Comparison of ENCODE assay signal across 7 mouse cellular contexts in the genomic region with DNA sequence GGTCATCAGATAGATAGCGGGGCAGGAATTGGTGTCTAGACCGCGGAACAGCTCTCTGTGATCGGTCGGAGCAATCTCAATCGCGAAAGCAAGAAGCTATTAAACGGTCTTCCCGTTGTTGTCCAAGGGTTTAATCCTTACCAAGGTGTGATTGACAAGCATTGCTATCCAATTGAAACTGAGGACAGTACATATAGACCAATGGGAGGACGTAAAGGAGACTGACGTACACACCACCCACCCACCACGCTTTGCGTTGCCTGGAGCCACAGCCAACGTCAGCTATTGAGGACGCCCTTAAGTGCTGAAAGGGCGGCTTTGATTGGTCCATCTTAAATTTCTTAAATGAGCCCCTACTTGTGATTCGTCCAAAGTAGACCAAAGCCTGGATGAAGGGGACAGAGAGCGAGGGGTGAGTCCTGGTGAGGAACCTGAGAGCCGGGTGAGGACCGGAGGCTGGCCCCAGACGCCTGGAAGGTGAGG. TPM values are rescaled to one million over a fixed set of nuclear protein-coding genes. Genes with fewer than 3 reads are reported as not detected.
DNase-seq lines count a peak whose midpoint lies in the region; ATAC-seq lines count a peak whose summit lies in the region.

Tmem218 (plus strand) TSS at position 295 of the 483 bp plus-strand sequence.

- peak; percentile 100 for ATAC-seq in intestine, embryonic 16.5 days
- ATAC-seq in midbrain, embryonic 11.5 days (ENCODE audit: low FRiP score): peak; percentile 100

- H3K36me3 ChIP-seq in intestine, embryonic 16.5 days (ENCODE audit: control insufficient read depth, insufficient read depth, low read length): no peaks in the 10 kb centered on the region
- no peaks in the 10 kb centered on the region for H3K36me3 ChIP-seq in midbrain, embryonic 11.5 days (ENCODE audit: control insufficient read depth, insufficient read depth, low read length)

- intact Hi-C loops in left cerebral cortex, postnatal 36 days (cut with DNase I): no loop called here

- peak; percentile 94 for DNase-seq in adrenal gland, adult 8-10 months
- DNase-seq in embryo, embryonic 9.5 days (ENCODE audit: extremely low spot score): peak; percentile 96
- DNase-seq in gastrocnemius, postnatal 4 days (ENCODE audit: low spot score in 2 of 2): peak; percentile 64 to 84
- DNase-seq in left cerebral cortex, postnatal 36 days (ENCODE audit: low spot score in 2 of 2): peak; percentile 86 to 91
- DNase-seq in midbrain, embryonic 11.5 days (ENCODE audit: low spot score, missing footprints): peak; percentile 100
- DNase-seq in skeletal muscle tissue, adult 2 months (ENCODE audit: low read depth, low spot score): peak; percentile 100

- H3K9ac ChIP-seq in intestine, embryonic 16.5 days (ENCODE audit: low read depth, low read length): peak within 1 kb of the TSS; percentile 76
- peak within 1 kb of the TSS; percentile 85 for H3K9ac ChIP-seq in midbrain, embryonic 11.5 days (ENCODE audit: low read length)

- H3K4me1 ChIP-seq in intestine, embryonic 16.5 days (ENCODE audit: control insufficient read depth, insufficient read depth, low read length): peaks cover 3% of the 10 kb centered on the region; the same call in 1 of the 2 replicates
- peaks cover 11% of the 10 kb centered on the region for H3K4me1 ChIP-seq in midbrain, embryonic 11.5 days (ENCODE audit: control insufficient read depth, insufficient read depth, low read length)

- peak within 1 kb of the TSS; percentile 61 for H3K4me2 ChIP-seq in intestine, embryonic 16.5 days (ENCODE audit: low read depth, low read length)
- H3K4me2 ChIP-seq in midbrain, embryonic 11.5 days: peak within 1 kb of the TSS; percentile 66

- peak within 1 kb of the TSS; percentile 65 for H3K4me3 ChIP-seq in intestine, embryonic 16.5 days (ENCODE audit: low read length)
- peak within 1 kb of the TSS; percentile 66 for H3K4me3 ChIP-seq in midbrain, embryonic 11.5 days (ENCODE audit: low read depth, low read length)

- H3K27ac ChIP-seq in intestine, embryonic 16.5 days (ENCODE audit: low read length): peak within 1 kb of the TSS; percentile 65; the same call in 1 of the 2 replicates
- H3K27ac ChIP-seq in midbrain, embryonic 11.5 days (ENCODE audit: low read depth, low read length): peak within 1 kb of the TSS; percentile 80

- no peaks in the 10 kb centered on the region for H3K27me3 ChIP-seq in intestine, embryonic 16.5 days (replicated peaks; ENCODE audit: control insufficient read depth, insufficient read depth, low read length)
- H3K27me3 ChIP-seq in midbrain, embryonic 11.5 days (ENCODE audit: control insufficient read depth, insufficient read depth, low read length): no peaks in the 10 kb centered on the region

- no peaks in the 10 kb centered on the region for H3K9me3 ChIP-seq in intestine, embryonic 16.5 days (ENCODE audit: control insufficient read depth, low read length)
- no peaks in the 10 kb centered on the region for H3K9me3 ChIP-seq in midbrain, embryonic 11.5 days (ENCODE audit: control insufficient read depth, low read length)

- WGBS in intestine, embryonic 16.5 days: under 1% methylated on average over 21 of the region's 21 CpGs
- under 1% methylated on average over 21 of the region's 21 CpGs for WGBS in midbrain, embryonic 11.5 days

RNA-seq across cellular contexts. Expression of gene Tmem218, which starts in this region (rescaled TPM):
- total RNA-seq in adrenal gland, adult 8-10 months (2022): 1 to 10 TPM; 5.3 to 9.6 (median 7.4) TPM
- total RNA-seq in gastrocnemius, postnatal 4 days (2021): 1 to 10 TPM; 3.8 to 4.2 TPM
- 7.8 and 9.0 TPM in 2 replicates for polyA plus RNA-seq in intestine, embryonic 16.5 days (2015; fragmentation: Nextera tagmentation; extraction: Ambion mirVana)
- 10 to 100 TPM in 1 of 2 experiments, 1 to 10 TPM in 1; 9.9 to 11.6 TPM for total RNA-seq in left cerebral cortex, postnatal 36 days (2021)
- 17.3 and 19.2 TPM in 2 replicates for polyA plus RNA-seq in midbrain, embryonic 11.5 days (2014; fragmentation: Nextera tagmentation; extraction: Ambion mirVana)

Comparison
In these comparisons a context has a peak if more than half of its experiments do, and no peak if none do; other contexts are left out.
1. Peak in every context shown above with its lines: DNase-seq, ATAC-seq, H3K4me3 ChIP-seq and H3K27ac ChIP-seq.